Mouse (Mus musculus) inflammation-experienced regulatory T-cells, adult 6 months (primary cell): ENCODE results near the gene Rpn1. TPM values are rescaled to one million over a fixed set of nuclear protein-coding genes. Genes with fewer than 3 reads are reported as not detected.
"Not testable (repeated sequence)": the region's sequence is repeated elsewhere in the genome, so short reads cannot be mapped to it uniquely, and the experiment has no call there.

ENCODE experiments used
- ATAC-seq: one replicate; pipeline ENCODE4 v1.8.0; 2017
- polyA plus RNA-seq, 3 experiments: library from polyadenylated mRNA; unstranded; fragments of 100-300 nt; shearing (Covaris generic); gene quantifications; one replicate each; pipeline ENCODE4 v1.2.1; 2017

Rpn1 gene
- polyA plus RNA-seq, 3 experiments from 2014 or later: 82.7 to 138 (median 128) TPM

- ATAC-seq: no peak
Observed at GRCm38 (mm10) chr6:88121781-88122180, 37.5 kb downstream of the Rpn1 start.

DNA sequence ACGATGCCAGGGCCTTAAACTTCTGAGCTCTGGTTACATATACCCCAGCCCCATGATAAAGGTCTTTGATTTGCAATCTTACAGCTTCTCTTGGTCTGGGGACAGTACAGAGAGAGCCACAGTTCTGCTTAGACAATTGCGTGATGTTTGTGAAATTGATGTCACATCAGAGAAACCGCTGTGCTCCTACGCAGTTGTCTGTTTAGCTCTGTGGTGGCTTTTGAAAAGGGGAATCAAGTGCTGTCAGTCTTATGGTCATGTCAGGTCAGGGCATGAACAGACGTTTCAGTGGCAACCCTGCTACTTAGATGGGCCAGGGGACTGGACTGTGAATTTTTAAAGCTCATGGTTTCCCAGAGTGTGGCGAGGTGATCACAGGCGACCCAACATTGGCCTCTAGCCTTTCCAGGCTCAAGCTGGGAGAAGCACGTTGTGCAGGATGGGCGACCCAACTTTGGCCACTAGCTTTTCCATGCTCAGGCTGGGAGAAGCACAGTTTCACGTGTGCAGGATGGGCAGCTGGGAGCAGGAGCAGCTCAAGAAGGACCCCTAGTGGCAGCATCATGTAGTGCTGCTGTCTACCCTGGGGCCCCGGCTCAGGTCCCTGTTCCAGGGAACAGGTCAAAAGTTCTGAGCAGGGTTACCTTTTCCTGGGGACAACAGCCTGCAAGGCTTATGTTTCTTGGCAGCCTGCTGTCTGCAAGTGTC, 39.0 kb downstream of the Rpn1 start:
- ATAC-seq: no peak

DNA sequence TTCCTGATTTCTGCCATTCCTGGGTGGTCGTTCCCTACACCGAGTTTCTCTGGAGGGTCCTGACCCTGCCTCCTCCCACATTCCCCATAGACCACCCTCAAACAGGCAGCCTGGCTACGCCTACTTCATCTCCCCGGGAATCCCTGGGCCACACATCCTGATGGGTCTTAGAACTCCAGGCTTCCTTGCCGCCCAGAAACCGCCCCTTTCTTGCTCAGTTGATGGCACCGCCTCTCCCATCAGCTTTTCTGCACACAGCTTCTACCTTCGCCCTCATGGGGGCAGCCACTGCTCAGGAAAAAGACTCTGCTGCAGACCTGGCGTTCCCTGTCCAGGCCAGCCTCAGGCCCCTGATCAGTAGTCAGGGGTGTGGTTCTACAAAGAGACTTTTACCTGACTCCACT, 39.6 kb downstream of the Rpn1 start:
- ATAC-seq: no peak

- no peak for ATAC-seq
Observed at GRCm38 (mm10) chr6:88124551-88124950, 40.3 kb downstream of the Rpn1 start.

- ATAC-seq: not testable (repeated sequence)
Observed at GRCm38 (mm10) chr6:88125815-88126214, 41.5 kb downstream of the Rpn1 start.

DNA sequence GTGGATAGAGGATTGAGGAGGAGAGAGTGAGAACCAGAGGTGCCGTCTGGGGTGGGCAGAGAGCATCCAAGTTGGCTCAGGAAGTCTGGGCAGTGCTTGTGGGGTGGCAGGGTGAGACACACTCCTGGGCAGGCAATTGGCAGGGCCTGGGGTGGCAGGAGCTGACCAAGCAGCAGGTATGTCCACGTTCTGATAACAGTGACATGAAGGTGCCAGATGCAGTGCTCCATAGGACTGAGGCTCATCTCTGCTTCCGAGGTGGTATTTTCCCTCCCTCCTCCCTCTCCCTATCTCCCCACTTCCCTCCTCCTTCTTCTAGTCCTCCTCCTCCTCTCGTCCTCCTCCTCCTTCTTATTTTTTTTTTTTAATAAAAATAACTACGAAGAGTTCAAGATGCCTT, 47.2 kb downstream of the Rpn1 start:
- no peak for ATAC-seq

GRCm38 (mm10) chr6:88132051-88132450, 47.8 kb downstream of the Rpn1 start:
- no peak for ATAC-seq

DNA sequence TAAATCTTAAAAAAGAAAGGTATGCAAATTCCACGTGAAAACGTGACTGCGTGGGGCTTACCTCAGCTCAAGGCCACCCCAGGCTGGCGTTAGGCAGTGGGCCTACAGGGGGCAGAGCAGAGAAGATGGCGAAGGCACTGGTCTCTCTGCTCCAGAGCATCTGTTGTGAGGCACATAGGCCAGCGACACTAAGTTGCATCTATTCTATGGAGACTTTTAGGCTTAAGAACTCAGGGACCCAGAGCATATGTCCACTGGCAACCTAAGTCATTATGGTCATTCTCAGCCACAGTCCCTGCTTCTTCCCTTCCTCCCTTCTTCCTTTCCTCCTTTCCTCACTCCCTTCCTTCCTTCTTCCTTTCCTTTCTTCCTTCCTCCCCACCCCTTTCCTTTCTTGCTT, 48.8 kb downstream of the Rpn1 start:
- ATAC-seq: no peak

DNA sequence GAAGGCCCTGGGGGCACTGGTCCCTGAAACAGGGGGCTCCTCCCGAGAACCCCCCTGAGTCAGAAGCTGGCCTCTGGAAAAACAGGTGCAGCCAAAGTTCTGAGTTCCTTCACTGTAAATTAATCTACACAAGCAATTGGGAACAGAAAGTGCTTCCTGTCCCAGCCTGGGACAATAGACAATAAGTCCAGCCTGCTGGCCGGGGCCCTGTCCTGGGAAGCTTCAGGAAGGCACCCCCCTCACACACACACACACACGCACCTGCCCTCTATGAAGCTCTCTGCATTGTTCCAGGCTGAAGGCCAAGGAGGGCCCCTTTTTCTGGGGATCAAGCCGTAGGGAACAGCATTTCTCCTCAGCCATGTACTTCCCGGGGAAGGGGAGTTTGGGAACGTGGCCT, 49.6 kb downstream of the Rpn1 start:
- no peak for ATAC-seq

GRCm38 (mm10) chr6:88136201-88136631, 51.9 kb downstream of the Rpn1 start:
- no peak for ATAC-seq

- ATAC-seq: no peak
Observed at GRCm38 (mm10) chr6:88138485-88138884, 54.2 kb downstream of the Rpn1 start.

GRCm38 (mm10) chr6:88140264-88140663, 56.0 kb downstream of the Rpn1 start:
- no peak for ATAC-seq

DNA sequence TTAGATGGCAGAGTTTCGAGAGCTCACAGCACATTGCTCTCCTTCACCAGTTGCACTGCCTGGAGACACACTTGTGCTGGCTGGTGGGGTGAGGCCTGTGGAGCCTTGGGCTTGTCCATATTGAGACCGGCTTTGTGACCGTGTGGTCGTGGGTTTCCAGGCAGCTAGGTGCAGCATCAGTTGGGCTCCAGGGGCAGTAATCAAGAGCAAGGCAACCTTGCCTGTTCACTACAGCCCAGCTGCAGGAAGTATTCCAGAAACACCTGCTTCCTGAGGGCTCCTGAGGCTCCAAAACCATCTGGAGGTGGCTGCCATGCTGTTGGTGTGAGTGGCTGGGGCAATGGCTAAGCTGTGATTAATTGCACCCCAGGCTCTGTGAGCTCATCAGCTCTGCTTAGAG, 61.5 kb downstream of the Rpn1 start:
- no peak for ATAC-seq

- ATAC-seq: no peak
Observed at GRCm38 (mm10) chr6:88146576-88146975, 62.3 kb downstream of the Rpn1 start.

GRCm38 (mm10) chr6:88147411-88148003, 63.2 kb downstream of the Rpn1 start:
- ATAC-seq: no peak

- ATAC-seq: no peak
Observed at GRCm38 (mm10) chr6:88151335-88151734, 67.1 kb downstream of the Rpn1 start.

DNA sequence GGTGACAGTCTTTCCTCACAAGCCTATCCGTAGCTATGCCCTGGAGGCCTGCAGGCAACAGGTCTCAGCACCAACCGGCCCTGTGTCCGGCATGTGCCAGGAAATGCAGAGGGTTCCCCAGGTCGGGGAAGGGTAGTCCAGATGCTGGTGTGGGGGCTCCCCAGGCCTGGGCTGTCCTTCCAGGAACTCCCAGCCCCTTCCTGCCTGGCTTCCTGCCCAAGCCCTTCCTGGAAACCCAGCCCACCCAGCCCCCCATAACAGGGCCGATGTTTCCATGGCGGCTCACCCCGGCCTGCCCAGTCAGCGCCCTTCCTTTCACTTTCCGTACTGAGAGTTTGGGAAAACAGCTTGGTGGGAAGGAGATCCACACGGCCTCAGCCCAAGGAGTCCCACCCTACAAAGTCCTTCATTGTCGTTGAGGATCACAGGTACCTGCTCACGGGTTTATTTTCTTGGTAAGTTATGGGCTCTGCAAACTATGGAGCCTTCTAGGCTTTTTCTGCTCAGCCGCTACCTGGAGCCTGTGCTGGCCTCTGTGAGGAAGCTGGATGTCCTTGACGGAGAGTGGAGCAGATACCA, 67.9 kb downstream of the Rpn1 start:
- no peak for ATAC-seq

DNA sequence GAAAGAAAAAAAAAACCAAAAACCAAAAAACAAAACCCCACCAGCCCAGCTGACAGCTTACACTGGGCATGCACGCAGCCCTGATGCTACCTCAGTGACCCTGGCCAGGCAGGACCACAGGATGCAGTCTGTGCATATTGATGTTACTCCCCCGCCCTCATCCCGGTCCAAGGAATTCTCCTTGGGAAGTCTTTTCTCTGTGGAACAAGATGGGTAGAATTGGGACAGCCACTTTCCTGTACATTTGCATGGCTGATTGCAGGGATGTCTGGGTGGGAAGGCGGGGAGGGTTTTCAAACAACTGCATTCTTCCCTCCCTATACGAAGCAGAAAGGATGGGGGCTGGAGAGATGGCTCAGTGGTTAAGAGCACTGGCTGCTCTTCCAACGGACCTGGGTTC, 68.7 kb downstream of the Rpn1 start:
- no peak for ATAC-seq

Other genes with a start within 250 kb of the Rpn1 start
- gene Gm45140, start 248.7 kb upstream of the Rpn1 start, polyA plus RNA-seq: 1 to 10 TPM; 3.6 to 6.6 (median 4.6) TPM
- gene Isy1, start 245.7 kb upstream of the Rpn1 start, polyA plus RNA-seq: 100 to 1,000 TPM in 1 of 3 experiments, 10 to 100 TPM in 2; 84.1 to 102 (median 98.9) TPM
- gene Cnbp, start 233.4 kb upstream of the Rpn1 start, polyA plus RNA-seq: 1,000 to 10,000 TPM in 2 of 3 experiments, 100 to 1,000 TPM in 1; 888 to 1,186 (median 1,089) TPM
- gene Copg1, start 196.7 kb upstream of the Rpn1 start, polyA plus RNA-seq: 100 to 1,000 TPM in 1 of 3 experiments, 10 to 100 TPM in 2; 63.1 to 108 (median 84.1) TPM
- 10 to 100 TPM; 45.1 to 53.4 (median 49.3) TPM for gene Hmces, start 170.5 kb upstream of the Rpn1 start, polyA plus RNA-seq
- gene H1fx, start 102.8 kb upstream of the Rpn1 start, polyA plus RNA-seq: not detected
- gene Rab7, start 39.2 kb upstream of the Rpn1 start, polyA plus RNA-seq: 100 to 1,000 TPM; 271 to 323 (median 302) TPM
- gene Gata2, start 109.4 kb downstream of the Rpn1 start, polyA plus RNA-seq: not detected
- gene Dnajb8, start 137.8 kb downstream of the Rpn1 start, polyA plus RNA-seq: not detected